Mouse (Mus musculus) adipose tissue, adult 10 weeks (tissue): ENCODE data around the gene Bsph2. TPM values are rescaled to one million over a fixed set of nuclear protein-coding genes. Genes with fewer than 3 reads are reported as not detected.

Experiments
- polyA plus RNA-seq: library from polyadenylated mRNA; stranded (reverse); fragments of 350-450 nt; fragmentation: Illumina TruSeq; extraction: RNeasy Lipid Tissue Mini Kit (QIAGEN cat#74804); gene quantifications from one replicate; pipeline ENCODE4 v1.2.3, GENCODE M21; 2014; ENCODE audit warnings: low read depth, low replicate concordance

Gene Bsph2
- 160 TPM for polyA plus RNA-seq

DNA sequence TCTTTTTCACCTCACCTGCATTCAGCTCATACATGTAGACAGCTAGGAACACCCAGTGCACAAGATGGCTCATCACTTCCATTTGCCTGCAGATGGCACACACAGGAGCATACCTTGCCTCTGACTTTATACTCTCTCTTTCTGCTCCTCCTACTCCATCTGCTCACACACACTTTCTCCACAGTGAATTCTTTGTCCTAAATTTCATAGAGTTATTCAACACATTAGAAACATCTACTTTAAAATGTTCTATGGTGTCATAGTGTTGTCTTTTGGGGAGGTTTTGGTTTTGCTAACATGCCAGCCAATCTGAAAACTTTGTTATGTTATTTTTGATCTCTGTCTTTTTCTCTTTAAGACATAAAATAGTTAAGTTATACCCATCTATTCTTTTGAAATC lies at the start of gene Bsph2:
Bsph2 (minus strand) TSS at position 101 of the 400 bp plus-strand sequence.

Other genes starting within 250 kb of the Bsph2 start
- gene Pla2g4c, start 246.4 kb downstream of the Bsph2 start, polyA plus RNA-seq: 1.9 TPM
- not detected for gene Cabp5, start 172.9 kb downstream of the Bsph2 start, polyA plus RNA-seq
- gene Bsph1, start 120.2 kb downstream of the Bsph2 start, polyA plus RNA-seq: 135 TPM
- 0.62 TPM for gene Sult2a5, start 52.9 kb upstream of the Bsph2 start, polyA plus RNA-seq
- not detected for gene Sult2a2, start 162.4 kb upstream of the Bsph2 start, polyA plus RNA-seq